8 mouse cellular contexts compared by ENCODE assay signal in the genomic region with DNA sequence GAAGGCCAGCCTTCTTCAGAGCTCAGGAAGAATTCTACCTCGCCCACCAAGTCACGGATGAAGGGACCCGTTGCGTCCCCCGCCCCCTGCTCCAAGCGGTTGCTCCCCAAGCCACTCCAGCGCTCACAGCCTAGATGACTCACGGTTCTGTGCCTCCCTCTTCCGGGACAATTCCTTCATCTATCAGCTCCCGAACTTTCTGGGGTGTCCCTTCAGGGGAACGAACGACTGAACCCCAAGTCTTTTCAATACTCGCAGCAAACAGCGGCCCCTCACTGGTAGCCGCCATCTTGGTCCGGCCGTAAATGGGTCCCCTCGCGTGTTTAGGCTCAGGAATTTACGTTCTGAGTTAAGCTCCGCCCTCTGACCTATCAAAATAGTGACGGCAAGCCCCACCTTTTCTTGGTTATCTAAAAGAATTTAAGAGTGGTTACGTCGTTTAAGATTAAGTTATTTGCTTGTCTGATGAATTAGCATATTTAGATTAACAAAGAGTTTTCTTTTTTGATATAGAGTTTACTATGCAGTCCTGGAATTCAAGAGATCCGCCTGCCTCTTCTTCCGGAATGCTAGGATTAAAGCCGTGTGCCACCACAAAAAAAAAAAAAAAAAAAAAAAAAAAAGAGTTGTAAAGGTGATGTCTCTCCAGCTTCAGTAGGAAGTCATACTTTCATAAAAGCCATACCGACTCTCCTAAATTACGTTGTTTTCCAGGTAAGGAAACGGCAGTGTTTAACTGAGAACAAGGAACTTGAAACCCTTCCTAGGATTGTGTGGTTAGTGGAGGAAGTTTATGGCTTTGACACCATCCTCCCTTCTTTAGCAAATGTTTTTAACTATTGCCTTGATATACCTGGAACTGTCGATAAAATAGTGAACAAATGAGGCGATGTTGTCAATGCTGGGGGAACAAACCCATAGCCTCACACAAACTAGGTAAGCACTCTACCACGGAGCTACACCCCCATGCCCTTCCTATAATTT. TPM values are rescaled to one million over a fixed set of nuclear protein-coding genes. Genes with fewer than 3 reads are reported as not detected.
A peak's percentile ranks its signal among the peaks of the same experiment; 100 is the strongest.
DNase-seq lines count a peak whose midpoint lies in the region; ATAC-seq lines count a peak whose summit lies in the region.

Gene Zc3hc1 (minus strand): TSS at position 315 of the 984 bp plus-strand sequence.

- peak; percentile 41 to 50 for DNase-seq in gastrocnemius, adult 8-10 months (ENCODE audit: low spot score in 2 of 2)
- peak; percentile 71 for DNase-seq in hindlimb bud, embryonic 11.5 days (ENCODE audit: extremely low spot score, low read depth, low spot score)
- DNase-seq in left cerebral cortex, adult 8-10 months (ENCODE audit: low spot score in 2 of 2), result peak; percentile 67 to 68
- peak; percentile 82 to 84 for DNase-seq in right cerebral cortex, postnatal 10 days (ENCODE audit: low spot score in 2 of 2)
- DNase-seq in urinary bladder, postnatal 4 days (ENCODE audit: low spot score in 2 of 2), result peak; percentile 62 to 70

- no peaks in the 10 kb centered on the region for H3K9me3 ChIP-seq in megakaryocyte, embryonic 14.5 days

- ATAC-seq in activated CD4-positive, CD25-positive, alpha-beta regulatory T cell, adult 4 months, result peak; percentile 98
- ATAC-seq in common myeloid progenitor, adult 5-6 weeks (replicated peaks; ENCODE audit: low read depth, poor library complexity, severe bottlenecking), result peak; percentile 100

- H3K4me3 ChIP-seq in megakaryocyte, embryonic 14.5 days (replicated peaks), result peak within 1 kb of the TSS; percentile 97

- peaks cover 19% of the 10 kb centered on the region for H3K36me3 ChIP-seq in megakaryocyte, embryonic 14.5 days (replicated peaks; ENCODE audit: low read length)

- no peaks in the 10 kb centered on the region for H3K27me3 ChIP-seq in megakaryocyte, embryonic 14.5 days (replicated peaks)

- peaks cover 21% of the 10 kb centered on the region for H3K4me1 ChIP-seq in megakaryocyte, embryonic 14.5 days

RNA-seq across cellular contexts. Expression of gene Zc3hc1, which starts in this region (rescaled TPM):
- polyA plus RNA-seq in activated CD4-positive, CD25-positive, alpha-beta regulatory T cell, adult 4 months (2017; shearing (Covaris generic)), result 10 to 100 TPM; 44.5 to 48.8 TPM
- 44.0 and 45.2 TPM in 2 replicates for total RNA-seq in common myeloid progenitor, adult 5-6 weeks (2017)
- 10 to 100 TPM; 17.6 to 20.2 (median 19.3) TPM for total RNA-seq in gastrocnemius, adult 8-10 months (2022)
- 10 to 100 TPM; 25.5 to 30.3 (median 26.7) TPM for total RNA-seq in left cerebral cortex, adult 8-10 months (2022)
- 51.0 and 80.3 TPM in 2 replicates for polyA plus RNA-seq in megakaryocyte, embryonic 14.5 days (2012; ENCODE audit: insufficient read depth, low replicate concordance)

Comparison
In these comparisons a context has a peak if more than half of its experiments do, and no peak if none do; other contexts are left out.
1. Peak in every context shown above with its lines: DNase-seq, ATAC-seq and H3K4me3 ChIP-seq.